Mouse (Mus musculus) gastrocnemius, adult 18-20 months (tissue): ENCODE data around the gene 1700015G11Rik. TPM values are rescaled to one million over a fixed set of nuclear protein-coding genes. Genes with fewer than 3 reads are reported as not detected.
A peak's percentile ranks its signal among the peaks of the same experiment; 100 is the strongest.

ENCODE experiments used
- DNase-seq: peaks from one replicate; pipeline ENCODE4 v3.0.0; 2021; ENCODE audit warnings: low spot score
- long read RNA-seq, 2 experiments: library from polyadenylated mRNA; stranded (forward); transcript quantifications; one replicate each; pipeline ENCODE4 v2.0.0; 2021
- total RNA-seq, 2 experiments: library from RNA; stranded (reverse); gene quantifications; 2 replicates each; pipeline ENCODE4 v1.2.3; 2021

The 1700015G11Rik gene
- total RNA-seq: not detected
- long read RNA-seq, experiment 1: 0 reads
- long read RNA-seq, experiment 2: 0 reads

DNA sequence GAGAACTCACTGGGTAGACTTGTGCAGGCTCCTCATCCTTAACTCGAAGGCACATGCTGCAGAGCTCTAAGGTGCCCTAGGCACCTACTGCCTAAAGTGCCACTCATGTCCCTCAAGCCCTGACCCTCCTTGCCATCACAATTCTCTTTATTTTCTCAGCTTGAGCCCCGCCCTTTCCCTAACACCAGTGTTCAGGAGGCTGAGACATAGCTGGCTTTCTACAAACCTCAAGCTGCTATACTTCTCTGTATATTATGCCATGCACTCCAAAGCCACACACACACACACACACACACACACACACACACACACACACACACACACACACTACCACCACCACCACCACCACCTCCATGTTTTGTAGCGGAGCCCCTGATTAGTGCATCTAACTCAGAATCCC is at the start of gene 1700015G11Rik:
TSS of gene 1700015G11Rik (minus strand) at position 101 of the 400 bp plus-strand sequence.
- no peak for DNase-seq

- DNase-seq: no peak
Observed at GRCm38 (mm10) chr7:52056954-52057353, 41.4 kb upstream of the 1700015G11Rik start.

DNA sequence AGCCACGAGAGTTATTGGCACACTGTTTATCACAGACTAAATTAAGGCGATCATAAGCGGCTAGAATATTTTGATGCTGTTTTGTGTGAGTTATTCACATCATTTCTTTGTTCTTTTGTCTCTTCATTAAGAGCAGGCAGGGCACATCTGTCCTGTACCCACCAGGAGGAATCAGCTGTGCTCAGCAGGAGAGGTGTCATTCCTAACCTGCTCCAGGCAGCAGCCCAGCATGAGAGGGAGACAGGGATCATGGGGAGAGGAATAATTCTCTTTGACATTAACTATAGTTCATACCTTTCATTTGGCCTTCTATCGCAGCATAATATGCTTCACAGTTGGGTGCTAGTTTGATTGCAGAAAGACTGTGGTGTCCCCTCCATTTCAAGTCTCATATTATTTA is 40.7 kb upstream of the 1700015G11Rik start:
- no peak for DNase-seq

DNA sequence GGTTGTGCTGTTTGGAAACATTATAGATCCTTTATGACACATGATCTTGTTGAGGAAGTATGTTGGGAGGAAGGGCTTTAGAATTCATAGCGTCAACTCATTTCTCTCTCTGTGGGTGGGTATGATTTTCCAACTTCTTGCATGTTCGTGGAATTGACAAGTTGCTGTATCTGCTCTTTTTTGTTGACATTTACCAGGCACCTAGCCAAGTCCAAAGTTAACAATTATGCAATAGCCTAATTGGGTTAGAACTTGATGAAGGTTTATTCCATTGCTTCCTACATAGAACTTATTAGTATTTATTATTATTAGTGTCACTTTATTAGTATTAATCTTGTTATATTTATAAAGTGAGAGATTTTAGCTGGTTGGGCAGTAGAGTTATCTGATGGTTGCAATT is 40.3 kb upstream of the 1700015G11Rik start:
- DNase-seq: no peak

- no peak for DNase-seq
Observed at GRCm38 (mm10) chr7:52037600-52038582, 22.4 kb upstream of the 1700015G11Rik start.

GRCm38 (mm10) chr7:52024050-52024626 is 8.6 kb upstream of the 1700015G11Rik start:
- DNase-seq: no peak

- no peak for DNase-seq
Observed at GRCm38 (mm10) chr7:52022039-52022438, 6.5 kb upstream of the 1700015G11Rik start.

DNA sequence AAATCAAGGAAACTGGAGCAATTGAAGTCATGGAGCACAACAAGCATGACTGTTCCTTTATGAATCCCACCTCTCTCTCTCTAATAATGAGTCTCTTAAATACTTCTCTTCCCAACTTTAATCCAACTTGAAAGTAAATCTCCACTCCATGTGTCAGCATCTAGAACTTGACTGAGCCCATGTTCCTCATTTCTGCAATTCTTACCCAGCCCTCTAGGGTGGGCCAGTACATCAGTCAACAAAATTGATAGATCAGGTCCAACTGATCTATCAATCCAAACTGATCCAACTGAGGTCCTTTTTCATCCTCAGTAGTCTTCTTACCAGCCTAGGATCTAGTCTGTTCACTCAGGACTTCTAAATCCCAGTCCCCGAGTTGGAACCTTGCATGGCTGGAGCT is 348 bp downstream of the 1700015G11Rik start:
- DNase-seq: no peak

DNA sequence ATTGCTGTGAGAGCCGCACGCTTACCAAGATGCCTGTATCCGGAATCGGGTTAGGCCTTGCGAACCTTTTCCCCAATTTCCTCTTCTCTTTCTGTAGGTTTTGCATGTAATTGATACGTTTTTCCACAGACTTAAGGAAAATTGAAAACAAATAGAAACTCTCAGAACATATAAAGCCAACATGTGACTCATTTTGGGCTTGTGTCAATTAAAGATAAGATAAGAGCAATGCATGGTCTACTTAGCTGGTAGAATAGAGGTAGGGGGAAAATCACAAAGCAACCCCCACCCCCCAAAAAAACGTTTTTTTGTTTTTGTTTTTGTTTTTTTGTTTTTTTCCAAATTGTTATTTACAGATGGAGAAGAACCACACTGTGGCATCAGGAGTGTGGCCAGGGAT is 2.1 kb downstream of the 1700015G11Rik start:
- DNase-seq: no peak

DNA sequence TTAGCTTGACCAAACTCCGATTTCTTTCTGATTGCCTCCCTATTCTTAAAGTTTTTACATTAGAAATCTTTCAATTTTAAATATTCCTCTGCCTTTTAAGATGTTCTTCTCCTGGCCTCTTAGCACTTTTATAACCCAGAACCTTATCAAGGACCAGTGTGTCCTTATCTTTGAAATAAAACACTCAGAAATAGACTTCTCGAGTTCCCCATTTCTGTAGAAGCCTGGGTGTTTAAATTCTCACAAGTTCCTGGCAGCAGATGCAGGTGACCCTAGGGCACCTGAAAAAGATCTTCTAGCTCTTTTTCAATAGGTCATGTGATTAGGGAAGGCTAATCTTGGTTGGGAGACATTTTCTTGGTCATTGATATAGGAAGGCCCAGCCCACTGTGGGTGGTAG is 8.4 kb downstream of the 1700015G11Rik start:
- no peak for DNase-seq

DNA sequence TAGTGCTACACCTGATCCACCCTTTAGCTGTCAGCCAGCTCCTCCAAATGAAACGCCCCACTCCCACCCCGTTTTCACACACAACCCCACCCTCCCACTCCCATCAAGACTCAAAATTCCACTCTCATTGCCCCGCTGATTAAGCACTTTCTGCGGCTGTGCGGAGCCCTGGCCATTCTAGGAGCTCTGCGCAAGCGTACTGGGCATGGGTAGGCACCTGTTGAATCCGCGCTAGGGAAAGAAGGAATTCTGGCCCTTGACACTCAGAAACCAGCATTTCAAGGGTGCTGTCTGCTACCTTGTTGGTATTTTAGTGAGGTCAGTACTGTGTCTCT is 9.3 kb downstream of the 1700015G11Rik start:
- no peak for DNase-seq

GRCm38 (mm10) chr7:52005511-52006295 is 9.8 kb downstream of the 1700015G11Rik start, which contains the start of gene Svip:
TSS of gene Svip (minus strand) at chr7:52006018.
- peak; percentile 94 for DNase-seq

- no peak for DNase-seq
Observed at GRCm38 (mm10) chr7:51991020-51991419, 24.5 kb downstream of the 1700015G11Rik start.

- no peak for DNase-seq
Observed at GRCm38 (mm10) chr7:51986909-51987308, 28.6 kb downstream of the 1700015G11Rik start.

DNA sequence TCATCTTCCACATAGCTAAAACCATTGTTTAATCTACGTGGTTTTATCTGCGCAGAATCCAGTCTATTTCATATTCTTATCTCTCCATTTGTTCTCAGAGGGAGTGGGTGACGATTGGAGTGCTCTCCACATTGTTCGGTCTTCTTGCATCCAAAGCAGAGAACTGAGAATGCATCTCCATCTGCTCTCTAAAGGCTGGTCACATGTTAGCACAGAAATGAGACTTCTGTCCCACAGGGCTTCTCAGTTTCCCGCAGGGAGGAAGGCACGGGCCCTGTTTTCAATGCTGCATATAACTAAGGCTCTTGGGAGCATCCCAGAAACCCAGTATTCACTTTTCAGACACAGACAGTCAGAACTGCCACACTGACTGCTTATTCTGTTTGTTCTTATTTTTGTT is 29.8 kb downstream of the 1700015G11Rik start:
- no peak for DNase-seq

DNA sequence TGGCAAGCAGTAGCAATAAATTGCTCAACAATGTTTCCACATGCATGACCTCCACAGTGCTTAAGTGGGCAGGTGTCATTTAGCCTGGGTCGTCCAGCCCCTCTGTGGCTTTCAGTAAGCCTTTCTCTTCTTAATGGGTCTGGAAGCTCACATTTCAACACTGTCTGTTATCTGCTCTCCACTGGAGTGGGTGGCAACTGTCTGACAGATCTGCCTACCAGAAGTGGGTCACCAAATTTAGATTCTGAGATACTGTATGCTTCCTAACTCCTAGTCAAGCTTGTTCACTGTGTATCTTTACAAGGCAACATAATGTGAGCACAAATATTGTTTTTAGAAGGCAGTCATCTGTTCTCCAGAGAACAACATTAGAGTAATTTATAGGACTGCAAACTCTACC is 33.2 kb downstream of the 1700015G11Rik start:
- DNase-seq: no peak

DNA sequence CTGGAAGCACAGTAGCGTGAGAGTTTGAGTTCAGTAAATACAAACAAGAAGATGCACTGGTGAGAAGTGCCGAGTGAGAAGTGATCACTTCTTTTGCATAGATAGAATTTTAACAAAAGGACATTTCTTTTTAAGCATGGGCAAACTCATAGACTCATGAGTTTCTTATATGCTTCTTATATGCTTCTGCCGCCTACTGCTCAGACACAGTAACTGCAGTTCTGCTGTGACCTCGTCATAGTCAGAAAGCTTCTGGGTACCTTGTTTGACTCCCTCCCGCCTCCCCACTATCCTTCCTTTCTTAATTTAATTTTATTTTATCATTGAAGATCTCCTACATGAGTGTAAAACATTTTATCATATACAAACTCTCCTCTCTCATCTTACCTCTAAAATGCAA is 36.3 kb downstream of the 1700015G11Rik start:
- no peak for DNase-seq

- DNase-seq: no peak
Observed at GRCm38 (mm10) chr7:51975181-51975580, 40.3 kb downstream of the 1700015G11Rik start.

GRCm38 (mm10) chr7:51973526-51973925 is 42.0 kb downstream of the 1700015G11Rik start:
- no peak for DNase-seq

- DNase-seq: no peak
Observed at GRCm38 (mm10) chr7:51973091-51973490, 42.4 kb downstream of the 1700015G11Rik start.

DNA sequence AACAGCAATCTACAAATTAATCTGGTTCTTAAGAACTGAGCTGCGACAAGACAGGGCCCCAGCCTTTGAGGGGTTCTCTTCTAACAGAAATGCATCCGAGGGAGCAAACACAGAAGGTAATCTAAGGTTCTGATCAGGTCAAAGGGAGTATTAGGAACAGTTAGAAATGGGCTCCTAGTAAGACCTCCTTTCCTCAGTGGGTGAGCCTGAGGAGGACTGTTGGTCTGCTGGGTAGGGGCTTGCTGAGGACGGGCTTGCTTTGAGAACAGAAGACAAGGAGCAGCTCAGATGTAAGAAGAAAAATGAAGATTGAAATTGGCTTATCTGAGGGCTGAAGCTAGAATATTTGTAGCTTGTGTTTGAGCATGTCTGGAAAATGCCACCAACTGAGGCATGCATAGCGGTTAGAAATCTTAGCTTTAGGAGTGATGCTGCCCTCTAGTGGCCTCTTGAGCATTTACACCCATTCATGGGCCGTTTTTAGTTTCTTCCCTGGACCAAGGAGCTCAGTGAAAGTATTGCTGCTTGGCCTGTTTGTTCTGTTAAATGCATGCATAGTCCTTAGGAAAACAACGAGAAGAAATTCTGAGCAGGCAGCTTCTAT is 43.2 kb downstream of the 1700015G11Rik start:
- DNase-seq: peak; percentile 12
